Mouse (Mus musculus): Measurements from ENCODE around the gene Rab25. TPM values are rescaled to one million over a fixed set of nuclear protein-coding genes. Genes with fewer than 3 reads are reported as not detected.
A peak's percentile ranks its signal among the peaks of the same experiment; 100 is the strongest.

The Rab25 gene
- polyA plus RNA-seq, 1 experiment from 2014 or later = 252 TPM

- peak; percentile 45 for ATAC-seq (ENCODE audit: low FRiP score, low TSS enrichment)
- H3K36me3 ChIP-seq (ENCODE audit: control insufficient read depth, insufficient read depth, low read length) = peaks cover 16% of the 10 kb centered on the region
- H3K27ac ChIP-seq (replicated peaks) = no peak overlapping the region
- no peaks in the 10 kb centered on the region for H3K27me3 ChIP-seq (ENCODE audit: control insufficient read depth, insufficient read depth, low read length)
- no peak overlapping the region for H3K4me3 ChIP-seq (ENCODE audit: low read depth, low read length)
- H3K9me3 ChIP-seq (ENCODE audit: control insufficient read depth, low read length) = no peaks in the 10 kb centered on the region
- 32% methylated on average over 3 of the region's 3 CpGs for WGBS
- TF ChIP-seq EP300 (optimal IDR thresholded peaks at IDR 0.05) (no peak), CTCF (IDR thresholded peaks at IDR 0.05; ENCODE audit: low read depth) (no peak)
- H3K4me1 ChIP-seq (replicated peaks; ENCODE audit: control insufficient read depth, insufficient read depth) = peaks cover 7% of the 10 kb centered on the region; the same call in 1 of the 2 replicates
- H3K4me2 ChIP-seq (replicated peaks; ENCODE audit: low read depth) = no peak overlapping the region
- H3K9ac ChIP-seq (ENCODE audit: low read length) = no peak overlapping the region
- peak; percentile 56 for DNase-seq (ENCODE audit: low spot score)
Observed at GRCm38 (mm10) chr3:88591044-88591443, 42.9 kb upstream of the Rab25 start.

- TF ChIP-seq EP300 (optimal IDR thresholded peaks at IDR 0.05) = no peak
- TF ChIP-seq CTCF (IDR thresholded peaks at IDR 0.05; ENCODE audit: low read depth) = no peak
- 25% methylated on average over 5 of the region's 5 CpGs for whole genome bisulfite sequencing
- H3K27ac ChIP-seq (replicated peaks) = no peak overlapping the region
- H3K4me3 ChIP-seq (ENCODE audit: low read depth, low read length) = no peak overlapping the region
- peaks cover 7% of the 10 kb centered on the region; the same call in 1 of the 2 replicates for H3K4me1 ChIP-seq (replicated peaks; ENCODE audit: control insufficient read depth, insufficient read depth)
- no peak overlapping the region for H3K9ac ChIP-seq (ENCODE audit: low read length)
- DNase-seq (ENCODE audit: low spot score) (peak; percentile 22), ATAC-seq (ENCODE audit: low FRiP score, low TSS enrichment) (no peak)
- no peaks in the 10 kb centered on the region for H3K9me3 ChIP-seq (ENCODE audit: control insufficient read depth, low read length)
- peaks cover 16% of the 10 kb centered on the region for H3K36me3 ChIP-seq (ENCODE audit: control insufficient read depth, insufficient read depth, low read length)
- H3K27me3 ChIP-seq (ENCODE audit: control insufficient read depth, insufficient read depth, low read length) = no peaks in the 10 kb centered on the region
- H3K4me2 ChIP-seq (replicated peaks; ENCODE audit: low read depth) = no peak overlapping the region
Observed at GRCm38 (mm10) chr3:88590246-88590645, 42.1 kb upstream of the Rab25 start.

GRCm38 (mm10) chr3:88586640-88587039 lies 38.5 kb upstream of the Rab25 start:
- no peak for TF ChIP-seq EP300 (optimal IDR thresholded peaks at IDR 0.05)

GRCm38 (mm10) chr3:88585769-88586168 lies 37.7 kb upstream of the Rab25 start:
- TF ChIP-seq CTCF (IDR thresholded peaks at IDR 0.05; ENCODE audit: low read depth) = no peak
- no peak for TF ChIP-seq EP300 (optimal IDR thresholded peaks at IDR 0.05)
- no peak overlapping the region for H3K27ac ChIP-seq (replicated peaks)
- H3K27me3 ChIP-seq (ENCODE audit: control insufficient read depth, insufficient read depth, low read length) = no peaks in the 10 kb centered on the region
- DNase-seq (ENCODE audit: low spot score) = no peak
- H3K4me2 ChIP-seq (replicated peaks; ENCODE audit: low read depth) = no peak overlapping the region
- WGBS = 81% methylated on average over 6 of the region's 6 CpGs
- H3K4me1 ChIP-seq (replicated peaks; ENCODE audit: control insufficient read depth, insufficient read depth) = no peaks in the 10 kb centered on the region
- H3K9me3 ChIP-seq (ENCODE audit: control insufficient read depth, low read length) = no peaks in the 10 kb centered on the region
- no peak for ATAC-seq (ENCODE audit: low FRiP score, low TSS enrichment)
- peaks cover 21% of the 10 kb centered on the region for H3K36me3 ChIP-seq (ENCODE audit: control insufficient read depth, insufficient read depth, low read length)
- no peak overlapping the region for H3K9ac ChIP-seq (ENCODE audit: low read length)
- no peak overlapping the region for H3K4me3 ChIP-seq (ENCODE audit: low read depth, low read length)

More at GRCm38 (mm10) chr3:88586640-88587039, 38.5 kb upstream of the Rab25 start:
- 89% methylated on average over 5 of the region's 5 CpGs for WGBS
- H3K4me2 ChIP-seq (replicated peaks; ENCODE audit: low read depth) = no peak overlapping the region
- no peaks in the 10 kb centered on the region for H3K27me3 ChIP-seq (ENCODE audit: control insufficient read depth, insufficient read depth, low read length)
- H3K27ac ChIP-seq (replicated peaks) = no peak overlapping the region
- peaks cover 21% of the 10 kb centered on the region for H3K36me3 ChIP-seq (ENCODE audit: control insufficient read depth, insufficient read depth, low read length)
- H3K4me3 ChIP-seq (ENCODE audit: low read depth, low read length) = no peak overlapping the region
- no peaks in the 10 kb centered on the region for H3K4me1 ChIP-seq (replicated peaks; ENCODE audit: control insufficient read depth, insufficient read depth)
- ATAC-seq (ENCODE audit: low FRiP score, low TSS enrichment) (no peak), DNase-seq (ENCODE audit: low spot score) (no peak)
- no peaks in the 10 kb centered on the region for H3K9me3 ChIP-seq (ENCODE audit: control insufficient read depth, low read length)
- no peak overlapping the region for H3K9ac ChIP-seq (ENCODE audit: low read length)

- Histone ChIP-seq H3K4me3 (ENCODE audit: low read depth, low read length) (peak overlapping the region; percentile 88), H3K27me3 (ENCODE audit: control insufficient read depth, insufficient read depth, low read length) (no peaks in the 10 kb centered on the region), H3K4me2 (replicated peaks; ENCODE audit: low read depth) (peak overlapping the region; percentile 70), H3K9ac (ENCODE audit: low read length) (peak overlapping the region; percentile 88), H3K4me1 (replicated peaks; ENCODE audit: control insufficient read depth, insufficient read depth) (no peaks in the 10 kb centered on the region; the same call in 1 of the 2 replicates), H3K36me3 (ENCODE audit: control insufficient read depth, insufficient read depth, low read length) (peaks cover 5% of the 10 kb centered on the region; the same call in 1 of the 2 replicates), H3K27ac (replicated peaks) (peak overlapping the region; percentile 70), H3K9me3 (ENCODE audit: control insufficient read depth, low read length) (no peaks in the 10 kb centered on the region)
- DNase-seq (ENCODE audit: low spot score) (peak; percentile 80), ATAC-seq (ENCODE audit: low FRiP score, low TSS enrichment) (peak; percentile 82)
- TF ChIP-seq CTCF (IDR thresholded peaks at IDR 0.05; ENCODE audit: low read depth) (no peak), EP300 (optimal IDR thresholded peaks at IDR 0.05) (no peak)
- WGBS = under 1% methylated on average over 34 of the region's 34 CpGs
Observed at GRCm38 (mm10) chr3:88579454-88580117, 31.5 kb upstream of the Rab25 start.

All from stomach, postnatal 0 days (tissue).